Mouse (Mus musculus): ENCODE measurements around the gene Skint9. TPM values are rescaled to one million over a fixed set of nuclear protein-coding genes. Genes with fewer than 3 reads are reported as not detected.
"Not testable (repeated sequence)": the region's sequence is repeated elsewhere in the genome, so short reads cannot be mapped to it uniquely, and the experiment has no call there.

Skint9 gene
- polyA plus RNA-seq (2011; ENCODE audit: insufficient read depth, insufficient read length, low read depth, missing spikeins), result not detected in 2 replicates

DNA sequence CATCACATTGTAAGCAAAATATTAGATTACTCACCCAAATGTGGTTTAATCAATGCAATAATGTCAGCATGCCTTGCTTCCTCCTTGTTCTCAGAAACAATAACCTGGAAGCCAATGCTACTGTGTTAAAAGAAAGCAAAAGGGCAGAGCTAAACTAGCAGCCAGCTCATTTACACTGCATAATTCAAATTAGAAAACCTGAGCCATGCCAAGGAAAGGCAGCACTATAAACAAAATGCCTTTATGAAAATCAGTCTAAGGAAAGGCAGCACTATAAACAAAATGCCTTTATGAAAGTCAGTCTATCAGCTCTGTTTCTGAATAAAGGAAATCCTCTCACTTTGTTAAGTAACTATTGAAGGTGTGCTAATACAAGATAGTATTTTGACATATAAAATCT lies at the start of gene Skint9:
TSS of gene Skint9 (minus strand) at position 101 of the 400 bp plus-strand sequence.
- H3K9me3 ChIP-seq (replicated peaks; ENCODE audit: control insufficient read depth, insufficient read depth, low read length, poor library complexity, severe bottlenecking), result no peaks in the 10 kb centered on the region
- no peak within 1 kb of the TSS for H3K4me3 ChIP-seq (ENCODE audit: low read depth, low read length)
- no peaks in the 10 kb centered on the region for H3K36me3 ChIP-seq (ENCODE audit: control insufficient read depth, insufficient read depth, low read length, poor library complexity, severe bottlenecking)
- no peak within 1 kb of the TSS for H3K9ac ChIP-seq (ENCODE audit: low read depth, poor library complexity, severe bottlenecking)
- no peaks in the 10 kb centered on the region for H3K27me3 ChIP-seq (ENCODE audit: control insufficient read depth, insufficient read depth, low read length, poor library complexity, severe bottlenecking)
- no peaks in the 10 kb centered on the region for H3K4me1 ChIP-seq (ENCODE audit: control insufficient read depth, insufficient read depth, low read length)
- H3K27ac ChIP-seq (ENCODE audit: insufficient read depth, low read length), result no peak within 1 kb of the TSS
- TF ChIP-seq POLR2A (IDR thresholded peaks at IDR 0.05; ENCODE audit: insufficient read depth, low read length) (no peak), CTCF (IDR thresholded peaks at IDR 0.05; ENCODE audit: low read depth, low read length) (no peak), EP300 (IDR thresholded peaks at IDR 0.05; ENCODE audit: insufficient read depth, low read depth, low read length) (no peak)

DNA sequence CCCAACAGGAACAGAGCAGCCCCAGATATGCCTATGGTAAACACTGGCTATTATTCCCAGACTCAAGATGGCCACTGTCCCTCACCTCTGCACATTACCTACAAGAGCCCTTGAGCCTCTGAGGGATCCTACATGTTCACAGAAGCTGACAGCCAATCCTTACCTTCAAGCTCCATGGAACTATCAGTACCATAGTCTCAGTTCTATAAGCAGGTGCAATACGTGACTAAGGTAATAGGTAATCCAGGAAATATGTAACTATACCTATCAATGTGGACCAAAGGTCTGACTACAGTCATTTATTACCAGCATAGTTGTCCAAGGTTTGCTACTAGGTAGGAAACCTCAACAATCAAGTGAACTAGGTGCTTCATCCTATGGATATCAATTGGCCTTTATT lies 1.1 kb downstream of the Skint9 start:
- no peak for TF ChIP-seq CTCF (IDR thresholded peaks at IDR 0.05; ENCODE audit: low read depth, low read length)
- TF ChIP-seq EP300 (IDR thresholded peaks at IDR 0.05; ENCODE audit: insufficient read depth, low read depth, low read length), result no peak
- TF ChIP-seq POLR2A (IDR thresholded peaks at IDR 0.05; ENCODE audit: insufficient read depth, low read length), result no peak
- H3K36me3 ChIP-seq (ENCODE audit: control insufficient read depth, insufficient read depth, low read length, poor library complexity, severe bottlenecking), result no peaks in the 10 kb centered on the region
- no peaks in the 10 kb centered on the region for H3K4me1 ChIP-seq (ENCODE audit: control insufficient read depth, insufficient read depth, low read length)
- no peak overlapping the region for H3K27ac ChIP-seq (ENCODE audit: insufficient read depth, low read length)
- H3K9ac ChIP-seq (ENCODE audit: low read depth, poor library complexity, severe bottlenecking), result no peak overlapping the region
- H3K4me3 ChIP-seq (ENCODE audit: low read depth, low read length), result no peak overlapping the region
- no peaks in the 10 kb centered on the region for H3K27me3 ChIP-seq (ENCODE audit: control insufficient read depth, insufficient read depth, low read length, poor library complexity, severe bottlenecking)
- no peaks in the 10 kb centered on the region for H3K9me3 ChIP-seq (replicated peaks; ENCODE audit: control insufficient read depth, insufficient read depth, low read length, poor library complexity, severe bottlenecking)

- H3K27me3 ChIP-seq (ENCODE audit: control insufficient read depth, insufficient read depth, low read length, poor library complexity, severe bottlenecking), result no peaks in the 10 kb centered on the region
- TF ChIP-seq EP300 (IDR thresholded peaks at IDR 0.05; ENCODE audit: insufficient read depth, low read depth, low read length), result no peak
- TF ChIP-seq CTCF (IDR thresholded peaks at IDR 0.05; ENCODE audit: low read depth, low read length), result no peak
- no peak for TF ChIP-seq POLR2A (IDR thresholded peaks at IDR 0.05; ENCODE audit: insufficient read depth, low read length)
- H3K36me3 ChIP-seq (ENCODE audit: control insufficient read depth, insufficient read depth, low read length, poor library complexity, severe bottlenecking), result no peaks in the 10 kb centered on the region
- H3K4me1 ChIP-seq (ENCODE audit: control insufficient read depth, insufficient read depth, low read length), result no peaks in the 10 kb centered on the region
- H3K9ac ChIP-seq (ENCODE audit: low read depth, poor library complexity, severe bottlenecking), result no peak overlapping the region
- H3K27ac ChIP-seq (ENCODE audit: insufficient read depth, low read length), result no peak overlapping the region
- peaks cover 1% of the 10 kb centered on the region; the same call in 1 of the 2 replicates for H3K9me3 ChIP-seq (replicated peaks; ENCODE audit: control insufficient read depth, insufficient read depth, low read length, poor library complexity, severe bottlenecking)
- H3K4me3 ChIP-seq (ENCODE audit: low read depth, low read length), result no peak overlapping the region
These were observed 1.6 kb downstream of the Skint9 start for GRCm38 (mm10) chr4:112432223-112432622.

- not testable (repeated sequence) for H3K36me3 ChIP-seq (ENCODE audit: control insufficient read depth, insufficient read depth, low read length, poor library complexity, severe bottlenecking); H3K27me3 ChIP-seq (ENCODE audit: control insufficient read depth, insufficient read depth, low read length, poor library complexity, severe bottlenecking); H3K9ac ChIP-seq (ENCODE audit: low read depth, poor library complexity, severe bottlenecking); H3K27ac ChIP-seq (ENCODE audit: insufficient read depth, low read length); H3K4me3 ChIP-seq (ENCODE audit: low read depth, low read length); H3K4me1 ChIP-seq (ENCODE audit: control insufficient read depth, insufficient read depth, low read length)
- peaks cover 22% of the 10 kb centered on the region for H3K9me3 ChIP-seq (replicated peaks; ENCODE audit: control insufficient read depth, insufficient read depth, low read length, poor library complexity, severe bottlenecking)
These were observed 84.7 kb downstream of the Skint9 start for GRCm38 (mm10) chr4:112349111-112349510.

Other genes starting within 250 kb of the Skint9 start
- gene Skint3, start 201.7 kb downstream of the Skint9 start, polyA plus RNA-seq (2011; ENCODE audit: insufficient read depth, insufficient read length, low read depth, missing spikeins), result not detected in 2 replicates
- gene Skint2, start 123.2 kb upstream of the Skint9 start, polyA plus RNA-seq (2011; ENCODE audit: insufficient read depth, insufficient read length, low read depth, missing spikeins), result not detected in 2 replicates